Mouse (Mus musculus): ENCODE data around the gene Glrb. TPM values are rescaled to one million over a fixed set of nuclear protein-coding genes. Genes with fewer than 3 reads are reported as not detected.

Glrb gene
- polyA plus RNA-seq, 1 experiment = 0.28 TPM

DNA sequence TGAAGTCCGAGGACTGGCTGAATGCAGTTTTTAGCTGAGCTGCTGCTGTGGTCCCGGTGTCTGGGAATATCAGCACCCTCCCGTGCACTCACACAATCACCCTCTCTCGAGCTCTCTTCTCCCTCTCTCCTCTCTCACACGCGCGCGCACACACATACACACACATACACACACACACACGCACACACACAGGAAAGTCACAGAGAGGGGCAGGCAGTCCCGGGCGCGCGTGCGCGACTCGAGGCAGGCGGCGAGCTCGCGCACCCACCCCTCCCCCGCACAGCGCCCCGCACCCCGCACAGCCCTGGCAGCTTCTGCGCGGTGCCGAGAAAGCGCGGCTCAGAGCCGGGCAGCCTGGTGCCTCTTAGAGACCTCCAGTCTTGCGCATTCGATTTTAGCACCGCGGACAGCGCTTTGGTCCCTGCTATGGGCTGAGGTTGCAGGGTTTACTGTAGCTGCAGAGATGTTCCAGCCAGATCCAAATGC, 110.8 kb downstream of the Glrb start, which contains the start of gene Gria2:
Gria2 (minus strand) TSS at position 240 of the 486 bp plus-strand sequence.
- Histone ChIP-seq H3K27me3 (replicated peaks; ENCODE audit: control insufficient read depth, insufficient read depth, low read length) (0 out of 2 replicates have a peak, but pooled peaks cover 2% of the 10 kb centered on the region), H3K4me1 (ENCODE audit: control insufficient read depth, insufficient read depth, low read length) (no peaks in the 10 kb centered on the region), H3K4me3 (ENCODE audit: insufficient read depth, low read depth, low read length) (no peak within 1 kb of the TSS), H3K27ac (ENCODE audit: insufficient read depth, low read depth, low read length) (no peak within 1 kb of the TSS), H3K36me3 (ENCODE audit: control insufficient read depth, insufficient read depth, low read length) (no peaks in the 10 kb centered on the region)
- 1% methylated on average over 35 of the region's 35 CpGs for WGBS
- no peak for TF ChIP-seq POLR2A (IDR thresholded peaks at IDR 0.05; ENCODE audit: low read depth, low read length)
- TF ChIP-seq CTCF (conservative IDR thresholded peaks at IDR 0.05; ENCODE audit: insufficient read depth, insufficient read length, low read depth, low read length) = no peak
- DNase-seq = peak; percentile 33

GRCm38 (mm10) chr3:80801827-80802310, 111.6 kb downstream of the Glrb start:
- TF ChIP-seq POLR2A (IDR thresholded peaks at IDR 0.05; ENCODE audit: low read depth, low read length) (no peak), CTCF (conservative IDR thresholded peaks at IDR 0.05; ENCODE audit: insufficient read depth, insufficient read length, low read depth, low read length) (no peak)
- WGBS = 27% methylated on average over 6 of the region's 6 CpGs
- Histone ChIP-seq H3K4me3 (ENCODE audit: insufficient read depth, low read depth, low read length) (no peak overlapping the region), H3K27me3 (replicated peaks; ENCODE audit: control insufficient read depth, insufficient read depth, low read length) (0 out of 2 replicates have a peak, but pooled peaks cover 2% of the 10 kb centered on the region), H3K4me1 (ENCODE audit: control insufficient read depth, insufficient read depth, low read length) (no peaks in the 10 kb centered on the region), H3K36me3 (ENCODE audit: control insufficient read depth, insufficient read depth, low read length) (no peaks in the 10 kb centered on the region), H3K27ac (ENCODE audit: insufficient read depth, low read depth, low read length) (no peak overlapping the region)
- no peak for DNase-seq

- WGBS = 7% methylated on average over 33 of the region's 33 CpGs
- Histone ChIP-seq H3K27me3 (replicated peaks; ENCODE audit: control insufficient read depth, insufficient read depth, low read length) (0 out of 2 replicates have a peak, but pooled peaks cover 2% of the 10 kb centered on the region), H3K36me3 (ENCODE audit: control insufficient read depth, insufficient read depth, low read length) (no peaks in the 10 kb centered on the region), H3K27ac (ENCODE audit: insufficient read depth, low read depth, low read length) (no peak overlapping the region), H3K4me3 (ENCODE audit: insufficient read depth, low read depth, low read length) (no peak overlapping the region), H3K4me1 (ENCODE audit: control insufficient read depth, insufficient read depth, low read length) (no peaks in the 10 kb centered on the region)
- DNase-seq = no peak
- TF ChIP-seq CTCF (conservative IDR thresholded peaks at IDR 0.05; ENCODE audit: insufficient read depth, insufficient read length, low read depth, low read length) = no peak
- TF ChIP-seq POLR2A (IDR thresholded peaks at IDR 0.05; ENCODE audit: low read depth, low read length) = no peak
These were observed 112.2 kb downstream of the Glrb start for GRCm38 (mm10) chr3:80800995-80801826.

- 2% methylated on average over 29 of the region's 29 CpGs for WGBS
- Histone ChIP-seq H3K4me3 (ENCODE audit: insufficient read depth, low read depth, low read length) (no peak overlapping the region), H3K4me1 (ENCODE audit: control insufficient read depth, insufficient read depth, low read length) (no peaks in the 10 kb centered on the region), H3K27me3 (replicated peaks; ENCODE audit: control insufficient read depth, insufficient read depth, low read length) (0 out of 2 replicates have a peak, but pooled peaks cover 2% of the 10 kb centered on the region), H3K27ac (ENCODE audit: insufficient read depth, low read depth, low read length) (no peak overlapping the region), H3K36me3 (ENCODE audit: control insufficient read depth, insufficient read depth, low read length) (no peaks in the 10 kb centered on the region)
- TF ChIP-seq CTCF (conservative IDR thresholded peaks at IDR 0.05; ENCODE audit: insufficient read depth, insufficient read length, low read depth, low read length) (no peak), POLR2A (IDR thresholded peaks at IDR 0.05; ENCODE audit: low read depth, low read length) (no peak)
- DNase-seq = no peak
These were observed 113.0 kb downstream of the Glrb start for GRCm38 (mm10) chr3:80800299-80800994.

DNA sequence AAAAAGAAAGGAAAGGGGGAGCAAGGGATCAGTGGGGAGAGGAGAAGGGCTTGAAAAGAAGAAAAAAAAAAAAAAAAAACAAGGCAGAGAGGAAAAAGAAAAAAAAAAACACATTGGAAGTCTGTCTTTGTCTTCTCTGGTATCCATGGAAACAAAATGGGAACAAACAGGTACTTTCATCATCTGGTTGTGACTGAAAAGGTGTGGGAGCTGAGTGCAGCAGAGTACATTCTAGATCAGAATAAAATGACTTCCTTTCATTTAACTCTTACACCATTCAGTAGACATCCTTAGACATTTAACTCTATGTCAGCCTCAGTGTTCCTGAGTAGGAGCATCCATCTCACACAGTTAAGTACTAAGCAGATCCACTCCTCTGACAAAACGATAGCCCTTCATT, 115.5 kb downstream of the Glrb start:
- Histone ChIP-seq H3K4me1 (ENCODE audit: control insufficient read depth, insufficient read depth, low read length) (no peaks in the 10 kb centered on the region), H3K27ac (ENCODE audit: insufficient read depth, low read depth, low read length) (no peak overlapping the region), H3K4me3 (ENCODE audit: insufficient read depth, low read depth, low read length) (no peak overlapping the region), H3K36me3 (ENCODE audit: control insufficient read depth, insufficient read depth, low read length) (no peaks in the 10 kb centered on the region), H3K27me3 (replicated peaks; ENCODE audit: control insufficient read depth, insufficient read depth, low read length) (0 out of 2 replicates have a peak, but pooled peaks cover 2% of the 10 kb centered on the region)
- DNase-seq = no peak
- WGBS = 81% methylated on average over 1 of the region's 1 CpGs
- TF ChIP-seq POLR2A (IDR thresholded peaks at IDR 0.05; ENCODE audit: low read depth, low read length) (no peak), CTCF (conservative IDR thresholded peaks at IDR 0.05; ENCODE audit: insufficient read depth, insufficient read length, low read depth, low read length) (no peak)

- Histone ChIP-seq H3K27ac (ENCODE audit: insufficient read depth, low read depth, low read length) (no peak overlapping the region), H3K4me1 (ENCODE audit: control insufficient read depth, insufficient read depth, low read length) (no peaks in the 10 kb centered on the region), H3K36me3 (ENCODE audit: control insufficient read depth, insufficient read depth, low read length) (no peaks in the 10 kb centered on the region), H3K27me3 (replicated peaks; ENCODE audit: control insufficient read depth, insufficient read depth, low read length) (no peaks in the 10 kb centered on the region), H3K4me3 (ENCODE audit: insufficient read depth, low read depth, low read length) (no peak overlapping the region)
- DNase-seq = no peak
- TF ChIP-seq POLR2A (IDR thresholded peaks at IDR 0.05; ENCODE audit: low read depth, low read length) (no peak), CTCF (conservative IDR thresholded peaks at IDR 0.05; ENCODE audit: insufficient read depth, insufficient read length, low read depth, low read length) (no peak)
These were observed 116.7 kb downstream of the Glrb start for GRCm38 (mm10) chr3:80796764-80797163.

GRCm38 (mm10) chr3:80795284-80795683, 118.2 kb downstream of the Glrb start:
- 74% methylated on average over 2 of the region's 2 CpGs for WGBS
- Histone ChIP-seq H3K27me3 (replicated peaks; ENCODE audit: control insufficient read depth, insufficient read depth, low read length) (no peaks in the 10 kb centered on the region), H3K4me1 (ENCODE audit: control insufficient read depth, insufficient read depth, low read length) (no peaks in the 10 kb centered on the region)

More at GRCm38 (mm10) chr3:80795284-80795683, 118.2 kb downstream of the Glrb start:
- Histone ChIP-seq H3K36me3 (ENCODE audit: control insufficient read depth, insufficient read depth, low read length) (no peaks in the 10 kb centered on the region), H3K27ac (ENCODE audit: insufficient read depth, low read depth, low read length) (no peak overlapping the region), H3K4me3 (ENCODE audit: insufficient read depth, low read depth, low read length) (no peak overlapping the region)
- TF ChIP-seq POLR2A (IDR thresholded peaks at IDR 0.05; ENCODE audit: low read depth, low read length) = no peak
- TF ChIP-seq CTCF (conservative IDR thresholded peaks at IDR 0.05; ENCODE audit: insufficient read depth, insufficient read length, low read depth, low read length) = no peak
- DNase-seq = no peak

Other genes starting within 250 kb of the Glrb start
- 0.06 and 0.10 TPM in 2 replicates for gene Gria2, start 110.8 kb downstream of the Glrb start, polyA plus RNA-seq (2012; rRNA removed)
- 6.8 and 7.3 TPM in 2 replicates for gene Pdgfc, start 122.8 kb upstream of the Glrb start, polyA plus RNA-seq (2012; rRNA removed)

All from kidney, adult 2 months (tissue).